Mouse (Mus musculus) embryonic facial prominence, embryonic 11.5 days (tissue): ENCODE measurements around the gene Cfdp1. TPM values are rescaled to one million over a fixed set of nuclear protein-coding genes. Genes with fewer than 3 reads are reported as not detected.

Experiments used
- ATAC-seq: fragments of 200-750 bp; cut with Nextera tagmentation; replicated peaks from 2 replicates; pipeline ENCODE4 v1.8.0; 2017; ENCODE audit warnings: low read depth; ENCODE audit not compliant: insufficient number of reproducible peaks, low FRiP score, low TSS enrichment
- DNase-seq: peaks from one replicate; pipeline ENCODE4 v3.0.0-alpha.2; 2015; ENCODE audit warnings: low spot score
- H3K27ac ChIP-seq: fragments of 300-500 bp; sonication (generic); replicated peaks from 2 replicates; pipeline ENCODE4 v1.5.1; 2014; ENCODE audit warnings: mild to moderate bottlenecking, low read depth, low read length, control low read depth
- H3K27me3 ChIP-seq: fragments of 300-500 bp; sonication (generic); 2 replicates; pipeline ENCODE4 v1.6.1; 2014; ENCODE audit warnings: mild to moderate bottlenecking, low read length, moderate library complexity, mixed read lengths; ENCODE audit not compliant: control insufficient read depth, insufficient read depth
- H3K36me3 ChIP-seq: fragments of 300-500 bp; sonication (generic); replicated peaks from 2 replicates; pipeline ENCODE4 v1.6.1; 2014; ENCODE audit warnings: low read depth, mild to moderate bottlenecking, low read length, moderate library complexity, mixed read lengths; ENCODE audit not compliant: control insufficient read depth, insufficient read depth
- H3K4me1 ChIP-seq: fragments of 300-500 bp; sonication (generic); 2 replicates; pipeline ENCODE4 v1.6.1; 2014; ENCODE audit warnings: low read length, mixed read lengths; ENCODE audit not compliant: control insufficient read depth, insufficient read depth
- H3K4me2 ChIP-seq: fragments of 300-500 bp; sonication (generic); 2 replicates; pipeline ENCODE4 v1.6.1; 2014; ENCODE audit warnings: low read depth, mild to moderate bottlenecking, control low read depth, low read length, moderate library complexity
- H3K4me3 ChIP-seq: fragments of 300-500 bp; sonication (generic); 2 replicates; pipeline ENCODE4 v1.5.1; 2014; ENCODE audit warnings: low read depth, low read length, control low read depth
- H3K9ac ChIP-seq: fragments of 300-500 bp; sonication (generic); replicated peaks from 2 replicates; pipeline ENCODE4 v1.6.1; 2014; ENCODE audit warnings: mild to moderate bottlenecking, control low read depth, low read length
- H3K9me3 ChIP-seq: fragments of 300-500 bp; sonication (generic); replicated peaks from 2 replicates; pipeline ENCODE4 v1.6.1; 2016; ENCODE audit warnings: mild to moderate bottlenecking, low read length, inconsistent platforms, mixed read lengths; ENCODE audit not compliant: control insufficient read depth
- WGBS: fragments of 180-500 bp; shearing (Covaris S2); extraction: QIAGEN DNeasy Blood & Tissue Kit; methylation state at CpG from one replicate; pipeline ENCODE4 v1.1.7; 2014; 5-methylcytosine and 5-hydroxymethylcytosine counted together
- polyA plus RNA-seq: library from polyadenylated mRNA; unstranded; fragments of >200 nt; fragmentation: Nextera tagmentation; extraction: Ambion mirVana; gene quantifications from 2 replicates; pipeline ENCODE4 v1.2.1, GENCODE M21; 2014

Cfdp1 gene
- polyA plus RNA-seq, 1 experiment from 2014 or later = 278 TPM

DNA sequence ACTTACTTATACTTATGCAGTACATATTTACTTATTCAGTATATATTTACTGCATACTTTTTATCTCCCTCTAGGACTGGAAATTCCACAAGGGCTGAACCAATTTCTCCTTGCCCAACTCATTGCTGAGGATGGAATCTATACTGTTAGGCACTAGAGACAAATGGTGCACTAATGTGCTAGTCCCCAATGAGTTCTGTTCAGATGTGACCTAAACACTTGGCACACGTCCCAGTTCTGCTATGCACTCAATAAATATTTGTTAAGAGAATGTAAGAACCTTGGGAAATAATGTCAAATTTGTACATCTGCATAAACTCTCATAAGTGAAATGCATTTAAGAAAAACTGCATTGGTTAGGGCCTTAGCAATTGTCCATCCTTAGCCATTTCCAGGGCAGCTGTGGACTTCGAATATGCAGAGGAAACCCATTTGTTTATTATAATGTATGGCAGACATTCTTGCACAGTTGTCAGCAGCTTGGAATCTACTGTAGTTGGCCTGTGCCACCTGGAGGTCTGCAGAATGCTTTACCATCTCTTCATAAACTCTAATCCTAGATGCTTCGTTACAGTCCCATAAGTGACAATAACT is 60.7 kb downstream of the Cfdp1 start:
- 90% methylated on average over 3 of the region's 3 CpGs for WGBS
- H3K27me3 ChIP-seq = no peaks in the 10 kb centered on the region
- DNase-seq = no peak
- H3K36me3 ChIP-seq = no peaks in the 10 kb centered on the region; the same call in 1 of the 2 replicates
- no peaks in the 10 kb centered on the region for H3K9me3 ChIP-seq
- no peak overlapping the region for H3K27ac ChIP-seq
- H3K4me2 ChIP-seq = no peak overlapping the region
- H3K9ac ChIP-seq = no peak overlapping the region
- H3K4me3 ChIP-seq = no peak overlapping the region
- ATAC-seq = no peak
- no peaks in the 10 kb centered on the region for H3K4me1 ChIP-seq

DNA sequence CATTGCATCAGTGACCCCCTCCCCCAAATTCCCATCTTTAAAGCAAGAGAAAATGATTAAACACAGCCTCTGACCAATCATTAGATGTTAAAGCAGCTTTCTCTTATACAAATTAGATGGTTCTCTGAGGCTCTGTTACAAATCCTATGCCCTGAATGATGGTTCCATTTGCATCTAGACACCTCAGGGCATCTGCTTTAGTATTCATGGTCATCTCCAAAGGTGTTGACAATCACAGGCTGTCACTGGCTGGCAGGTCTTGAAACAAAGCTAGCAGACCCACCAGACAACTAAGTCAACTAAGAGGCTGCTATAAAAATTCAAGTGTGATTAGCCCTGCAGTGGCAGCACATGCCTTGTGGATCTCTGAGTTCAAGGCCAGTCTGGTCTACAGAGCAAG is 64.5 kb downstream of the Cfdp1 start:
- no peak overlapping the region for H3K4me2 ChIP-seq
- H3K9me3 ChIP-seq = no peaks in the 10 kb centered on the region
- ATAC-seq (no peak), DNase-seq (no peak)
- no peak overlapping the region for H3K27ac ChIP-seq
- no peak overlapping the region for H3K9ac ChIP-seq
- H3K36me3 ChIP-seq = no peaks in the 10 kb centered on the region
- no peaks in the 10 kb centered on the region; the same call in 1 of the 2 replicates for H3K4me1 ChIP-seq
- H3K4me3 ChIP-seq = no peak overlapping the region
- no peaks in the 10 kb centered on the region for H3K27me3 ChIP-seq

- no peak for ATAC-seq
- H3K4me1 ChIP-seq = no peaks in the 10 kb centered on the region; the same call in 1 of the 2 replicates
- no peaks in the 10 kb centered on the region for H3K9me3 ChIP-seq
- no peaks in the 10 kb centered on the region for H3K27me3 ChIP-seq
- no peak overlapping the region for H3K9ac ChIP-seq
- no peak overlapping the region for H3K4me2 ChIP-seq
- 30% methylated on average over 4 of the region's 4 CpGs for WGBS
- no peak for DNase-seq
- H3K27ac ChIP-seq = no peak overlapping the region
- no peak overlapping the region for H3K4me3 ChIP-seq
- no peaks in the 10 kb centered on the region for H3K36me3 ChIP-seq
Measured at GRCm38 (mm10) chr8:111789200-111789599, 64.9 kb downstream of the Cfdp1 start.

GRCm38 (mm10) chr8:111788497-111788896 is 65.6 kb downstream of the Cfdp1 start:
- Histone ChIP-seq H3K27me3 (no peaks in the 10 kb centered on the region), H3K4me1 (no peaks in the 10 kb centered on the region; the same call in 1 of the 2 replicates), H3K9ac (no peak overlapping the region), H3K9me3 (no peaks in the 10 kb centered on the region), H3K36me3 (no peaks in the 10 kb centered on the region), H3K27ac (no peak overlapping the region), H3K4me2 (no peak overlapping the region), H3K4me3 (no peak overlapping the region)
- DNase-seq (no peak), ATAC-seq (no peak)
- WGBS = 49% methylated on average over 3 of the region's 3 CpGs

- no peak for ATAC-seq
- DNase-seq = no peak
- Histone ChIP-seq H3K4me1 (no peaks in the 10 kb centered on the region; the same call in 1 of the 2 replicates), H3K4me2 (no peak overlapping the region), H3K4me3 (no peak overlapping the region), H3K9ac (no peak overlapping the region), H3K9me3 (no peaks in the 10 kb centered on the region), H3K27me3 (no peaks in the 10 kb centered on the region), H3K27ac (peak overlapping the region; percentile 47; the same call in 1 of the 2 replicates), H3K36me3 (no peaks in the 10 kb centered on the region)
- 72% methylated on average over 5 of the region's 5 CpGs for WGBS
Measured at GRCm38 (mm10) chr8:111788085-111788484, 66.0 kb downstream of the Cfdp1 start.

DNA sequence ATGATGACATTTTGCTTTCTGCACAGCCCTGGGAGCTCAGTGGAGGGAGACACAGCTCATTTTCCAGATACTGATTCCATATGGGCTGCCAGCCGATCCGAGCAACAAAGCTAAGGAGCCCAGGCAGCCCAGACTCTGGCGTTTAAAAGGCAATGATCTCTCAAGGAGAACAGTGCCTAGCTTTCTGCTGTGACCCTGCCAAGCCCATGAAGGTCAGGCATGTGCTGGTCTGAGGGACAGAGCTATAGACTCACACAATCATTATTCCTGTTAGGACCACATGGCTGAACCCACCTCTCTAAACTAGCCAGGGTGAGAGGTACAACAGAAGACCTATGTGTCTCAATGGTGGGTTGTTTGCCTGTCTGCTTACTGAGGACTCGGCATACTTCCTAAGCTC is 66.4 kb downstream of the Cfdp1 start:
- Histone ChIP-seq H3K4me2 (no peak overlapping the region), H3K9ac (no peak overlapping the region), H3K36me3 (no peaks in the 10 kb centered on the region), H3K27ac (peak overlapping the region; percentile 47; the same call in 1 of the 2 replicates), H3K4me3 (no peak overlapping the region), H3K9me3 (no peaks in the 10 kb centered on the region), H3K4me1 (no peaks in the 10 kb centered on the region; the same call in 1 of the 2 replicates), H3K27me3 (no peaks in the 10 kb centered on the region)
- ATAC-seq = peak; percentile 29; the same call in 1 of the 2 replicates
- peak; percentile 49 for DNase-seq
- WGBS = 22% methylated on average over 4 of the region's 4 CpGs

- ATAC-seq (no peak), DNase-seq (peak; percentile 39)
- Histone ChIP-seq H3K36me3 (no peaks in the 10 kb centered on the region), H3K9ac (no peak overlapping the region), H3K27me3 (no peaks in the 10 kb centered on the region), H3K4me1 (no peaks in the 10 kb centered on the region; the same call in 1 of the 2 replicates), H3K9me3 (no peaks in the 10 kb centered on the region), H3K27ac (peak overlapping the region; percentile 47; the same call in 1 of the 2 replicates), H3K4me2 (no peak overlapping the region), H3K4me3 (no peak overlapping the region)
- 53% methylated on average over 13 of the region's 13 CpGs for WGBS
Measured at GRCm38 (mm10) chr8:111786701-111787588, 67.1 kb downstream of the Cfdp1 start.

DNA sequence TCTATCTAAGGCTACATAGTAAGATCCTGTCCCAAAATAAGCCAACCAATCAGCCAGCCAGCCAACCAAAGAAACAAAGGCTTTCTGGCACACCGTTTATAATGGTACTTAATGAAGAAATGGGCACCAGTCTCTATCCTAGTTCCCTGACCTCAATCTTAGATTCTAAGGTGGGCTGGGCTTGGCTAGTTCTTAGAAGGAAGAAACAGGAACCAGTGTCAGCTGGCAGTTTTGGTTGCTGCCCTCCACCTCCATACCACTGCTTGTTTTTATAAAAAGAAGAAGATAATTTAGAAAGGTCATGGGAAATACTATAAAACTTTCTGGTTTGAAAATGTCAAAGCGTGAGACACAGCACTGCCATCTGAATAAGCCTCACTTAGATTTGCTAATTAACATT is 68.0 kb downstream of the Cfdp1 start:
- no peak overlapping the region for H3K4me2 ChIP-seq
- no peak overlapping the region for H3K4me3 ChIP-seq
- DNase-seq = no peak
- no peak overlapping the region for H3K9ac ChIP-seq
- no peaks in the 10 kb centered on the region for H3K27me3 ChIP-seq
- H3K9me3 ChIP-seq = no peaks in the 10 kb centered on the region
- ATAC-seq = no peak
- no peaks in the 10 kb centered on the region for H3K36me3 ChIP-seq
- no peak overlapping the region for H3K27ac ChIP-seq
- 94% methylated on average over 2 of the region's 2 CpGs for WGBS
- no peaks in the 10 kb centered on the region; the same call in 1 of the 2 replicates for H3K4me1 ChIP-seq
